Mouse (Mus musculus) limb, embryonic 14.5 days (tissue): ENCODE data around the gene Mypop. TPM values are rescaled to one million over a fixed set of nuclear protein-coding genes. Genes with fewer than 3 reads are reported as not detected.

Experiments used
- ATAC-seq: fragments of 200-750 bp; cut with Nextera tagmentation; 2 replicates; pipeline ENCODE4 v1.8.0; 2017; ENCODE audit warnings: low read depth, moderate number of reproducible peaks, moderate TSS enrichment; ENCODE audit not compliant: low FRiP score
- DNase-seq: peaks from one replicate; pipeline ENCODE4 v3.0.0-alpha.2; 2015; ENCODE audit warnings: low spot score
- H3K27ac ChIP-seq: fragments of 300-500 bp; sonication (generic); replicated peaks from 2 replicates; pipeline ENCODE4 v1.5.1; 2014; ENCODE audit warnings: low read depth, mild to moderate bottlenecking, low read length, moderate library complexity, mixed read lengths
- H3K27me3 ChIP-seq: fragments of 300-500 bp; sonication (generic); 2 replicates; pipeline ENCODE4 v1.6.1; 2014; ENCODE audit warnings: low read length, mixed read lengths; ENCODE audit not compliant: control insufficient read depth, insufficient read depth
- H3K36me3 ChIP-seq: fragments of 300-500 bp; sonication (generic); 2 replicates; pipeline ENCODE4 v1.6.1; 2014; ENCODE audit warnings: mild to moderate bottlenecking, low read length, moderate library complexity, mixed read lengths; ENCODE audit not compliant: control insufficient read depth, insufficient read depth
- H3K4me1 ChIP-seq: fragments of 300-500 bp; sonication (generic); 2 replicates; pipeline ENCODE4 v1.6.1; 2014; ENCODE audit warnings: antibody characterized with exemption, low read length, mixed read lengths; ENCODE audit not compliant: control insufficient read depth, insufficient read depth
- H3K4me2 ChIP-seq: fragments of 300-500 bp; sonication (generic); replicated peaks from 2 replicates; pipeline ENCODE4 v1.6.1; 2014; ENCODE audit warnings: low read depth, mild to moderate bottlenecking, low read length, moderate library complexity; ENCODE audit not compliant: severe bottlenecking
- H3K4me3 ChIP-seq: fragments of 300-500 bp; sonication (generic); replicated peaks from 2 replicates; pipeline ENCODE4 v1.5.1; 2014; ENCODE audit warnings: low read length
- H3K9ac ChIP-seq: fragments of 300-500 bp; sonication (generic); 2 replicates; pipeline ENCODE4 v1.6.1; 2014; ENCODE audit warnings: mild to moderate bottlenecking, low read depth, low read length, moderate library complexity; ENCODE audit not compliant: severe bottlenecking
- H3K9me3 ChIP-seq: fragments of 300-500 bp; sonication (generic); 2 replicates; pipeline ENCODE4 v1.6.1; 2016; ENCODE audit warnings: low read length; ENCODE audit not compliant: control insufficient read depth
- POLR2A ChIP-seq: fragments of 200-500 bp; IDR thresholded peaks from 2 replicates; pipeline ENCODE4 v1.8.0; 2012; ENCODE audit warnings: inconsistent platforms, mild to moderate bottlenecking, moderate library complexity, borderline replicate concordance; ENCODE audit not compliant: insufficient read depth, insufficient read length; ENCODE audit errors: extremely low read depth
- WGBS: fragments of 180-500 bp; shearing (Covaris S2); extraction: QIAGEN DNeasy Blood & Tissue Kit; methylation state at CpG from one replicate; pipeline ENCODE4 v1.1.7; 2014; 5-methylcytosine and 5-hydroxymethylcytosine counted together
- polyA plus RNA-seq, 2 experiments: library from polyadenylated mRNA; depleted of rRNA in 1 of 2; stranded (reverse) in 1 of 2; unstranded in 1 of 2; fragments of >200 nt; fragmentation: Nextera tagmentation in 1 of 2; extraction: Ambion mirVana in 1 of 2; gene quantifications; 2 replicates each; pipeline versions ENCODE4 v1.2.1 to v1.2.3; 2012 to 2014

Mypop gene
- polyA plus RNA-seq, 2 experiments, result 5.7 to 13.6 TPM

DNA sequence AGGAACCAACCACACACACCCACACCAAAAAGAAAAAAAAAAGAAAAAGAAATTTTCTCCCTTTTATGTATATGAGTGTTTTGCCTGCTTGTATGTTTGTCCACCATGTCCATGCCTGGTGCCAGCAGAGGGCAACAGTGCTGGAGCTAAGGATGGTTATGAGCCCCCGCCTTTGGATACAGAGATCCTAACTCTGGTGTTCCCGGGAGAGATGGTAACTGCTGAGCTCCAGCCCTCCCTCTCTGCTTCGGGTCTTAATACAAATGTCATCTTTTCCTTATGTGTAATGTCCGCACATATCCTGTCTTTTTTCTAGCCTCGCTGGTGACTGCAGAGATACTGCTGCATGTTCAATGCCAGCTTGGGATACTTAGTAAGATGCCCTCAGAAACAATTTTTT, 1.1 kb upstream of the Mypop start:
- DNase-seq (no peak), ATAC-seq (no peak)
- no peaks in the 10 kb centered on the region for H3K9me3 ChIP-seq
- peak overlapping the region; percentile 86 for H3K4me2 ChIP-seq
- peak overlapping the region; percentile 73 for H3K27ac ChIP-seq
- 8% methylated on average over 5 of the region's 5 CpGs for WGBS
- peaks cover 16% of the 10 kb centered on the region for H3K27me3 ChIP-seq
- no peaks in the 10 kb centered on the region for H3K36me3 ChIP-seq
- H3K4me1 ChIP-seq, result peaks cover 10% of the 10 kb centered on the region
- no peak for TF ChIP-seq POLR2A
- peak overlapping the region; percentile 49 for H3K4me3 ChIP-seq
- 0 out of 2 replicates have a peak overlapping the region, but pooled peaks have one; percentile 12 for H3K9ac ChIP-seq

GRCm38 (mm10) chr7:18991660-18992293, 732 bp downstream of the Mypop start:
- Histone ChIP-seq H3K9me3 (no peaks in the 10 kb centered on the region), H3K9ac (peak overlapping the region; percentile 50), H3K4me2 (peak overlapping the region; percentile 86), H3K4me3 (peak overlapping the region; percentile 49), H3K27me3 (peaks cover 16% of the 10 kb centered on the region), H3K27ac (no peak overlapping the region), H3K4me1 (peaks cover 10% of the 10 kb centered on the region), H3K36me3 (no peaks in the 10 kb centered on the region; the same call in 1 of the 2 replicates)
- DNase-seq (no peak), ATAC-seq (no peak)
- WGBS, result under 1% methylated on average over 52 of the region's 59 CpGs
- no peak for TF ChIP-seq POLR2A

GRCm38 (mm10) chr7:18992294-18992675, 1.2 kb downstream of the Mypop start:
- peak overlapping the region; percentile 49 for H3K4me3 ChIP-seq
- H3K4me2 ChIP-seq, result peak overlapping the region; percentile 86
- peaks cover 16% of the 10 kb centered on the region for H3K27me3 ChIP-seq
- ATAC-seq, result no peak
- no peak for DNase-seq
- H3K27ac ChIP-seq, result no peak overlapping the region
- peaks cover 10% of the 10 kb centered on the region for H3K4me1 ChIP-seq
- H3K9me3 ChIP-seq, result no peaks in the 10 kb centered on the region
- 2% methylated on average over 31 of the region's 31 CpGs for WGBS
- H3K36me3 ChIP-seq, result no peaks in the 10 kb centered on the region; the same call in 1 of the 2 replicates
- H3K9ac ChIP-seq, result peak overlapping the region; percentile 50
- TF ChIP-seq POLR2A, result no peak

DNA sequence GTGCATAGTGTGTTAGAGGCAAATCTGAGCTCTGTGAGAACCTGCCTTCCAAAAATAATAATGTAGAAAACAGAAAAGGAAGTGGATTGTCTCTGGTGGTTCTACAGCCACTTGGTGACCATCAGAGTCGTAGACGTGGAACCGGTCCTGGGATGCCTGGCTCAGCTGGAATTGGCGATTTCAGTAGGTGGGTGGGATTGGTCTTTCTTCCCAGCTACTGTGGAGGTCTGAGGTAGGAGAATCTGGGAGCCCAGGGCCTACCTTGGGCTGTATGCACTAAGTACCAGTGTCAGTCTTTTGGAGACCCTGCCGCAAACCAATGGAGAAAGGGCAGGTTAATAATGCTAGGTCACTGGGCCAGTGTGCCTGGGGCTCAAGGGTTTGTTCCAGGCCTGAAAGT, 2.0 kb downstream of the Mypop start:
- Histone ChIP-seq H3K4me2 (peak overlapping the region; percentile 86), H3K9me3 (no peaks in the 10 kb centered on the region), H3K4me3 (peak overlapping the region; percentile 49; the same call in 1 of the 2 replicates), H3K9ac (peak overlapping the region; percentile 50; the same call in 1 of the 2 replicates), H3K27ac (no peak overlapping the region), H3K36me3 (no peaks in the 10 kb centered on the region; the same call in 1 of the 2 replicates), H3K27me3 (peaks cover 16% of the 10 kb centered on the region), H3K4me1 (peaks cover 10% of the 10 kb centered on the region)
- DNase-seq (no peak), ATAC-seq (no peak)
- no peak for TF ChIP-seq POLR2A
- WGBS, result 81% methylated on average over 5 of the region's 5 CpGs

GRCm38 (mm10) chr7:18998835-18999234, 7.8 kb downstream of the Mypop start:
- H3K27me3 ChIP-seq, result no peaks in the 10 kb centered on the region
- no peak overlapping the region for H3K4me2 ChIP-seq
- H3K27ac ChIP-seq, result no peak overlapping the region
- H3K9me3 ChIP-seq, result no peaks in the 10 kb centered on the region
- TF ChIP-seq POLR2A, result no peak
- DNase-seq (no peak), ATAC-seq (no peak)
- no peak overlapping the region for H3K9ac ChIP-seq
- H3K4me1 ChIP-seq, result peaks cover 5% of the 10 kb centered on the region; the same call in 1 of the 2 replicates
- 40% methylated on average over 9 of the region's 9 CpGs for WGBS
- H3K36me3 ChIP-seq, result peaks cover 9% of the 10 kb centered on the region
- no peak overlapping the region for H3K4me3 ChIP-seq

- no peak for ATAC-seq
- H3K4me3 ChIP-seq, result peak overlapping the region; percentile 16; the same call in 1 of the 2 replicates
- TF ChIP-seq POLR2A, result no peak
- H3K36me3 ChIP-seq, result peaks cover 17% of the 10 kb centered on the region
- H3K27ac ChIP-seq, result no peak overlapping the region
- H3K4me2 ChIP-seq, result peak overlapping the region; percentile 37
- WGBS, result 47% methylated on average over 9 of the region's 10 CpGs
- peaks cover 13% of the 10 kb centered on the region for H3K4me1 ChIP-seq
- no peaks in the 10 kb centered on the region for H3K9me3 ChIP-seq
- H3K27me3 ChIP-seq, result no peaks in the 10 kb centered on the region
- peak overlapping the region; percentile 38; the same call in 1 of the 2 replicates for H3K9ac ChIP-seq
- no peak for DNase-seq
Measured at GRCm38 (mm10) chr7:19000421-19000820, 9.4 kb downstream of the Mypop start.
